Mouse (Mus musculus) hindbrain, embryonic 14.5 days (tissue): ENCODE measurements around the gene Arhgap31. TPM values are rescaled to one million over a fixed set of nuclear protein-coding genes. Genes with fewer than 3 reads are reported as not detected.
"Not testable (repeated sequence)": the region's sequence is repeated elsewhere in the genome, so short reads cannot be mapped to it uniquely, and the experiment has no call there.

Experiments used
- ATAC-seq: fragments of 200-750 bp; cut with Nextera tagmentation; 2 replicates; pipeline ENCODE4 v1.8.0; 2017; ENCODE audit warnings: moderate number of reproducible peaks, mild to moderate bottlenecking, moderate TSS enrichment, moderate library complexity; ENCODE audit not compliant: low FRiP score
- DNase-seq: peaks from one replicate; pipeline ENCODE4 v3.0.0-alpha.2; 2015; ENCODE audit warnings: low spot score
- H3K27ac ChIP-seq: fragments of 300-500 bp; sonication (generic); 2 replicates; pipeline ENCODE4 v1.5.1; 2014; ENCODE audit warnings: mild to moderate bottlenecking, moderate library complexity
- H3K27me3 ChIP-seq: fragments of 300-500 bp; sonication (generic); 2 replicates; pipeline ENCODE4 v1.6.1; 2014; ENCODE audit warnings: mild to moderate bottlenecking, low read length, mixed read lengths; ENCODE audit not compliant: control insufficient read depth, insufficient read depth
- H3K36me3 ChIP-seq: fragments of 300-500 bp; sonication (generic); replicated peaks from 2 replicates; pipeline ENCODE4 v1.6.1; 2014; ENCODE audit not compliant: control insufficient read depth, insufficient read depth
- H3K4me1 ChIP-seq: fragments of 300-500 bp; sonication (generic); replicated peaks from 2 replicates; pipeline ENCODE4 v1.6.1; 2014; ENCODE audit warnings: antibody characterized with exemption, low read length, mixed read lengths; ENCODE audit not compliant: control insufficient read depth, insufficient read depth
- H3K4me2 ChIP-seq: fragments of 300-500 bp; sonication (generic); replicated peaks from 2 replicates; pipeline ENCODE4 v1.6.1; 2014; ENCODE audit warnings: mild to moderate bottlenecking, moderate library complexity
- H3K4me3 ChIP-seq: fragments of 300-500 bp; sonication (generic); replicated peaks from 2 replicates; pipeline ENCODE4 v1.5.1; 2014; ENCODE audit warnings: mild to moderate bottlenecking, low read length
- H3K9ac ChIP-seq: fragments of 300-500 bp; sonication (generic); 2 replicates; pipeline ENCODE4 v1.6.1; 2014
- H3K9me3 ChIP-seq: fragments of 300-500 bp; sonication (generic); 2 replicates; pipeline ENCODE4 v1.6.1; 2016; ENCODE audit warnings: low read length; ENCODE audit not compliant: control insufficient read depth
- WGBS: fragments of 180-500 bp; shearing (Covaris S2); extraction: QIAGEN DNeasy Blood & Tissue Kit; methylation state at CpG from one replicate; pipeline ENCODE4 v1.1.7; 2014; 5-methylcytosine and 5-hydroxymethylcytosine counted together
- polyA plus RNA-seq: library from polyadenylated mRNA; unstranded; fragments of >200 nt; fragmentation: Nextera tagmentation; extraction: Ambion mirVana; gene quantifications from 2 replicates; pipeline ENCODE4 v1.2.1, GENCODE M21; 2014

Arhgap31 gene
- polyA plus RNA-seq, 1 experiment from 2014 or later: 7.8 TPM

- H3K27ac ChIP-seq: no peak overlapping the region
- H3K9me3 ChIP-seq: no peaks in the 10 kb centered on the region
- no peaks in the 10 kb centered on the region for H3K4me1 ChIP-seq
- DNase-seq (no peak), ATAC-seq (no peak)
- no peak overlapping the region for H3K4me3 ChIP-seq
- H3K27me3 ChIP-seq: no peaks in the 10 kb centered on the region
- no peaks in the 10 kb centered on the region for H3K36me3 ChIP-seq
- H3K4me2 ChIP-seq: no peak overlapping the region
- 87% methylated on average over 8 of the region's 8 CpGs for WGBS
- no peak overlapping the region for H3K9ac ChIP-seq
These were observed 34.2 kb downstream of the Arhgap31 start for GRCm38 (mm10) chr16:38678853-38679252.

- DNase-seq, H3K9me3 ChIP-seq, H3K4me2 ChIP-seq, H3K36me3 ChIP-seq, H3K4me3 ChIP-seq, ATAC-seq, H3K27ac ChIP-seq, H3K4me1 ChIP-seq, H3K9ac ChIP-seq, H3K27me3 ChIP-seq: not testable (repeated sequence)
- 91% methylated on average over 2 of the region's 2 CpGs for WGBS
These were observed 35.1 kb downstream of the Arhgap31 start for GRCm38 (mm10) chr16:38677941-38678340.

DNA sequence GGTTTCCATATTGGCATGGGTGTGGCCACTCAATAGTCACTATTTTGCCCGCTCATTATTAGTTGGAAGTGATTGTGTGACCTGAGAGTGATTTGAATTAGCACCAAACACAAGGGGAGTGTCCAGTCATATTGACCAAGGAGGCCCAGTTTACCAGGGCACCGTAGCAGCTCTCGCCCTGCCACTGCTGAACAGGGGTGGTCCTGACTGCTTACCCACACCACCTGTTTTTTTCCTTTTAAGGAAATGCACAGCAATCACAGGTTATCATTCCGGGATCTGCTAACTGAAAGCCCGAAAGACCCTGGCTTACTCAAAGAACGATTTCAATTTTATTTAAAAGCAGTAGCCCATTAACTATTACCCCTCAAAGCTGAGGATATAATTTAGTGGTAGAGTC, 35.9 kb downstream of the Arhgap31 start:
- H3K36me3 ChIP-seq: no peaks in the 10 kb centered on the region
- DNase-seq: no peak
- no peak overlapping the region for H3K4me3 ChIP-seq
- no peak overlapping the region for H3K4me2 ChIP-seq
- H3K27me3 ChIP-seq: no peaks in the 10 kb centered on the region
- H3K9ac ChIP-seq: no peak overlapping the region
- no peak overlapping the region for H3K27ac ChIP-seq
- peaks cover 8% of the 10 kb centered on the region; the same call in 1 of the 2 replicates for H3K4me1 ChIP-seq
- H3K9me3 ChIP-seq: no peaks in the 10 kb centered on the region
- WGBS: 94% methylated on average over 6 of the region's 6 CpGs
- no peak for ATAC-seq

- H3K27me3 ChIP-seq: no peaks in the 10 kb centered on the region
- DNase-seq (no peak), ATAC-seq (no peak)
- no peaks in the 10 kb centered on the region for H3K9me3 ChIP-seq
- WGBS: 93% methylated on average over 4 of the region's 4 CpGs
- peaks cover 11% of the 10 kb centered on the region; the same call in 1 of the 2 replicates for H3K4me1 ChIP-seq
- H3K4me2 ChIP-seq: no peak overlapping the region
- no peak overlapping the region for H3K9ac ChIP-seq
- H3K4me3 ChIP-seq: no peak overlapping the region
- H3K36me3 ChIP-seq: no peaks in the 10 kb centered on the region
- no peak overlapping the region for H3K27ac ChIP-seq
These were observed 36.4 kb downstream of the Arhgap31 start for GRCm38 (mm10) chr16:38676647-38677046.

DNA sequence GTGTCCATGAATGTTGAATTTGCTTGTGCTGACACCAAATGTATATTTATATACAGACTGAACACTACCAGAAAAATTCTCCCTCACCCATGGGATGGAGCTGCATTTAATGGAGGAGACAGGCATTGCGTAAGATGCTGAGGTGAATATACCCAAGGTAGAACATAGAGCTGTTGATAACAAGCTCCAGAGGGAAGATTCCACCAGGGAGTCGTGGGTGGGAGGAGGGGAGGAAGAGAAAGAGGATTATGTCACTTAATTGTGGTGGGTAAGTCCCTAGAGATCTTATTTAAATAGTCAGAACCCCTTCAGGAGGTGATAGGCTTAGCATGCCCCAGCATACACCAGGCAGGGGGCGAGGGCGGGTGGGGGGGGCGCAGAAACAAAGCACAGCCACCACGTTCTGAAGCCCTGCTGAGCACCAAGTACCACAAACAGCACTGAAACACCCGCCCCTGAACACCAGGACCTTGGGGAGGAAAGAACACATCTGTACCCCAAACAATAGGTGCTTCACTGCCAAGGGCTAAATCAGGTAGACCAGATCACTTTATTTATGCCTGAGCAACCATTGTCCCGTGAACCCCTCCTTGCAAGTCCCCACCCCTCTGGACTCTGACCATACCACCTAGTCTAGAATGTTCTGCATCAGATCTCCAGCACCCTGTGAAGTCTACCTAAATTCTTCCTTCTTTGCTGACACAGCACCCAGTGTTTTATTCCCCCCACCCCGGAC, 37.3 kb downstream of the Arhgap31 start:
- Histone ChIP-seq H3K9ac (no peak overlapping the region), H3K27ac (no peak overlapping the region), H3K9me3 (no peaks in the 10 kb centered on the region), H3K4me1 (peaks cover 11% of the 10 kb centered on the region; the same call in 1 of the 2 replicates), H3K4me2 (no peak overlapping the region), H3K27me3 (no peaks in the 10 kb centered on the region), H3K4me3 (no peak overlapping the region), H3K36me3 (no peaks in the 10 kb centered on the region)
- no peak for DNase-seq
- WGBS: 71% methylated on average over 9 of the region's 9 CpGs
- no peak for ATAC-seq

- Histone ChIP-seq H3K9me3 (no peaks in the 10 kb centered on the region), H3K4me1 (peaks cover 11% of the 10 kb centered on the region; the same call in 1 of the 2 replicates), H3K4me3 (no peak overlapping the region), H3K27me3 (no peaks in the 10 kb centered on the region), H3K27ac (no peak overlapping the region), H3K4me2 (no peak overlapping the region), H3K36me3 (no peaks in the 10 kb centered on the region), H3K9ac (no peak overlapping the region)
- no peak for ATAC-seq
- 91% methylated on average over 11 of the region's 11 CpGs for WGBS
- DNase-seq: no peak
These were observed 38.2 kb downstream of the Arhgap31 start for GRCm38 (mm10) chr16:38674891-38675290.

DNA sequence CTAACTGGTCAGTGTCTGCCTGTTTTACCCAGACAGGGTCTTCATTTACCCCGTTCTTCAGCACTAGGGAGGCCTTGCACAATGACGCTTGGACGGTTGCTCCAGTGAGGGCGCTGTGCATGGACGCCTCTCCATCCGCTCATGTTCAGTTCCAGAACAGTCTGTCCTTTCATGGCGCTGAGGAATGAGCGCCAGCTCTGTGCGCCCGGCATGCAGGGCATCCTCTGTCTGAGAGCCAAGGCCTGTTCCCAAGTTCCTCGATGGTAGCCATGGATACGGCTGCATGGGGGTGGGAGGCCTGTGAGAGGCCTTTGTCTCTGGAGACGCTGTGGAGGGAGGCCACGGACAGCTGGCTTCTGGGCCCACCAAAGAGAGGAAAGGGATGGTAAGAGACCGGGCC, 39.6 kb downstream of the Arhgap31 start:
- Histone ChIP-seq H3K27me3 (no peaks in the 10 kb centered on the region), H3K27ac (peak overlapping the region; percentile 75), H3K4me2 (no peak overlapping the region), H3K36me3 (no peaks in the 10 kb centered on the region), H3K4me3 (no peak overlapping the region), H3K9me3 (no peaks in the 10 kb centered on the region), H3K9ac (no peak overlapping the region), H3K4me1 (peaks cover 11% of the 10 kb centered on the region; the same call in 1 of the 2 replicates)
- DNase-seq (peak; percentile 65), ATAC-seq (peak; percentile 93)
- 20% methylated on average over 15 of the region's 15 CpGs for WGBS

GRCm38 (mm10) chr16:38672947-38673346, 40.1 kb downstream of the Arhgap31 start:
- Histone ChIP-seq H3K4me3 (no peak overlapping the region), H3K27ac (peak overlapping the region; percentile 75), H3K4me1 (peaks cover 11% of the 10 kb centered on the region; the same call in 1 of the 2 replicates), H3K9me3 (no peaks in the 10 kb centered on the region), H3K4me2 (no peak overlapping the region), H3K9ac (no peak overlapping the region), H3K27me3 (no peaks in the 10 kb centered on the region), H3K36me3 (no peaks in the 10 kb centered on the region)
- 89% methylated on average over 7 of the region's 7 CpGs for WGBS
- DNase-seq: no peak
- ATAC-seq: no peak

- DNase-seq (no peak), ATAC-seq (no peak)
- Histone ChIP-seq H3K27ac (0 out of 2 replicates have a peak overlapping the region, but pooled peaks have one; percentile 75), H3K27me3 (no peaks in the 10 kb centered on the region), H3K9ac (no peak overlapping the region), H3K4me2 (no peak overlapping the region), H3K4me1 (peaks cover 11% of the 10 kb centered on the region; the same call in 1 of the 2 replicates), H3K36me3 (no peaks in the 10 kb centered on the region), H3K9me3 (no peaks in the 10 kb centered on the region), H3K4me3 (no peak overlapping the region)
- WGBS: 40% methylated on average over 5 of the region's 5 CpGs
These were observed 40.7 kb downstream of the Arhgap31 start for GRCm38 (mm10) chr16:38672370-38672769.
